Mouse (Mus musculus): ENCODE results near the gene 6820408C15Rik. TPM values are rescaled to one million over a fixed set of nuclear protein-coding genes. Genes with fewer than 3 reads are reported as not detected.
A peak's percentile ranks its signal among the peaks of the same experiment; 100 is the strongest.
"Not testable (repeated sequence)": the region's sequence is repeated elsewhere in the genome, so short reads cannot be mapped to it uniquely, and the experiment has no call there.

Gene 6820408C15Rik
- polyA plus RNA-seq, 1 experiment from 2014 or later = 2.8 TPM

DNA sequence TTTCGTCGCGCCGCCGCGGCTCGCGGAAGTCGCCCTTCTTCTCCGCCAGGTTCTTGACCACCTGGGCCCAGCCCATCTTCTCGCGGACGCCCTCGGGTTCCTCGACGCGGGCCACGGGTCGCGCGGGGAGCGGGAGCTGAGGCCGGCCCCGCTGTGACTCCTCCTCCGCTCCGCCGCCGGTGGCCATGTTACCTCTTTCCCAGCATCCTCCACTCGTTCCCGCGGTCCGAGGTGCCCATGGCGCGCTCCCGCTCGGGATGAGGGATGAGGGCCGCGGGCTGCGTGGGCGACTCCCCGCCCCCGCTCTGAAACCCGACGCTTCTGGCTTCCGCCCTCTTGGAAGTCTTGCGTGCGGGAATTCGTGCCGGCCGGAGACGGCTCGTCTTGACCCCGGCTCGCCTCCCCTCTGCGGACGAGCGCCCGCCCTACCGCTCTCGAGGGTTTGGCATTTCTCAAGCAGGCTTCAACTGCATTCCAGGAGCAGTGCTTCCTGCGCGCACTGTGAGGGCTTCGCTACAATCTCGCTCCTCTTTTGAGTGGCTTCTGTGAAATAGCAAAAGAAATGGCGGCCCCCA is 709 bp upstream of the 6820408C15Rik start, which contains the start of gene Zcchc3:
Gene Zcchc3, minus strand, starts transcription at position 437 of the 575 bp plus-strand sequence.
- H3K27me3 ChIP-seq (replicated peaks; ENCODE audit: control insufficient read depth, insufficient read depth, low read length) = no peaks in the 10 kb centered on the region
- H3K4me3 ChIP-seq (ENCODE audit: low read depth, low read length) = peak within 1 kb of the TSS; percentile 94
- peak; percentile 83 for ATAC-seq
- H3K36me3 ChIP-seq (ENCODE audit: control insufficient read depth, insufficient read depth, low read length) = no peaks in the 10 kb centered on the region
- H3K27ac ChIP-seq (ENCODE audit: low read depth, low read length) = peak within 1 kb of the TSS; percentile 94
- peaks cover 20% of the 10 kb centered on the region for H3K4me1 ChIP-seq (ENCODE audit: control insufficient read depth, insufficient read depth, low read length)
- H3K9ac ChIP-seq (ENCODE audit: low read length) = peak within 1 kb of the TSS; percentile 99
- DNase-seq (ENCODE audit: low spot score) = peak; percentile 91
- no peaks in the 10 kb centered on the region for H3K9me3 ChIP-seq (replicated peaks; ENCODE audit: control insufficient read depth, low read length)
- WGBS = under 1% methylated on average over 53 of the region's 65 CpGs
- peak within 1 kb of the TSS; percentile 86 for H3K4me2 ChIP-seq (ENCODE audit: low read length)

DNA sequence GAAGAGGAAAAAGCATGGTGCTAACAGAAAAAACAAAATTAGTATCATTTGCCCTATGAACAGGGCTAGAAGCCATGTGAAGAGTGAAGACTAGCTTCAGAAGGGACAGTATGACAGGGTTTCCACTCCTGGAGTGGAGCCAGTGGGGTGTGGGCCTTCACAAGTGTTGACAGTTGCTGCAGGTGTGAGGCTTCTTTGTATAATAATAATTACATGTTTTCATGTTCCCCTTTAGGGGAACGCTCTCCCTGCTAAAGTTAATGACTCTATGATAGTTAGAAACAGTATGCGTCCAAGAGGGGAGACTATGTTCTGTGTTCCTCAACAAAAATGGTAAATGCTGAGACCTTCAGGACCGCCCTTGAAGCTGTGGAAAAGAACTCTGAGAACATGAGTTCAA is 399 bp downstream of the 6820408C15Rik start:
- ATAC-seq = no peak
- Histone ChIP-seq H3K9me3 (replicated peaks; ENCODE audit: control insufficient read depth, low read length) (no peaks in the 10 kb centered on the region), H3K36me3 (ENCODE audit: control insufficient read depth, insufficient read depth, low read length) (no peaks in the 10 kb centered on the region), H3K4me3 (ENCODE audit: low read depth, low read length) (no peak overlapping the region), H3K27me3 (replicated peaks; ENCODE audit: control insufficient read depth, insufficient read depth, low read length) (no peaks in the 10 kb centered on the region), H3K9ac (ENCODE audit: low read length) (no peak overlapping the region), H3K4me2 (ENCODE audit: low read length) (peak overlapping the region; percentile 86), H3K27ac (ENCODE audit: low read depth, low read length) (no peak overlapping the region), H3K4me1 (ENCODE audit: control insufficient read depth, insufficient read depth, low read length) (peaks cover 11% of the 10 kb centered on the region)
- no peak for DNase-seq (ENCODE audit: low spot score)
- 95% methylated on average over 3 of the region's 3 CpGs for WGBS

DNA sequence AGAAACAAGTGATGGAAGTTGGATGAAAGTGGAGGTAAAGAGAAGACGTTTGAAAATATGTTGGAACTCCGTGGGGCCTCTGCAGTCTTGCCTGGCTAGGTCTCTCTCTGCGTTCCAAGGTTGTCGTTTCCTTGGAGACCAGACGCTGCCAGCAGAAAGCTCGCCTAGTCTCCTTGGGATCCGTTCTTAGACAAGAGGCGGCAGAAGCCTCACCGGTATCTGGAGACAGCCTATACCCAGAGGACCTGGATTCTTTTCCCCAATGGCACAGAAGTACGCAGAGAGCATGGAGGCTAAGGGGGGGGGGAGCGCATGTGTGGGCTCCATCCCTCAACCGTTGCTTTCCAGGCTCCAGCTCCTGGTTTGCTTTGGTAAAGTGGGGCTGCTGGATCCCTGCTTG is 12.1 kb downstream of the 6820408C15Rik start:
- Histone ChIP-seq H3K4me3 (ENCODE audit: low read depth, low read length) (no peak overlapping the region), H3K27me3 (replicated peaks; ENCODE audit: control insufficient read depth, insufficient read depth, low read length) (no peaks in the 10 kb centered on the region), H3K36me3 (ENCODE audit: control insufficient read depth, insufficient read depth, low read length) (no peaks in the 10 kb centered on the region), H3K9me3 (replicated peaks; ENCODE audit: control insufficient read depth, low read length) (no peaks in the 10 kb centered on the region), H3K4me1 (ENCODE audit: control insufficient read depth, insufficient read depth, low read length) (no peaks in the 10 kb centered on the region), H3K4me2 (ENCODE audit: low read length) (peak overlapping the region; percentile 27; the same call in 1 of the 2 replicates), H3K27ac (ENCODE audit: low read depth, low read length) (no peak overlapping the region), H3K9ac (ENCODE audit: low read length) (peak overlapping the region; percentile 22; the same call in 1 of the 2 replicates)
- 3% methylated on average over 12 of the region's 12 CpGs for WGBS
- DNase-seq (ENCODE audit: low spot score) (peak; percentile 70), ATAC-seq (peak; percentile 32; the same call in 1 of the 2 replicates)

DNA sequence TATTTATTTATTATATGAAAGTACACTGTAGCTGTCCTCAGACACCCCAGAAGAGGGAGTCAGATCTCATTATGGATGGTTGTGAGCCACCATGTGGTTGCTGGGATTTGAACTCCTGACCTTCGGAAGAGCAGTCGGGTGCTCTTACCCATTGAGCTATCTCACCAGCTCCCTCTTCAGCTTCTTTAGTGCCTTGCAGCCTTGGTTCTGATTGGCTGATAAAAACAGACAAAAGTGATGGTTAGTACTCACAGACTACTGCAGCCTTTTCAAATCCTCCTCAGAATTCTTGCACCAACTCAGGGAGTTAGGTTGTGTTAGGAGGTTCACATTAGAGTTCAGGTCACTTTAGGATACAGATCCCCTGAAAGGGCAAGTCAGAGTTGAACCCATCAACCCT is 13.1 kb downstream of the 6820408C15Rik start:
- not testable (repeated sequence) for H3K27ac ChIP-seq (ENCODE audit: low read depth, low read length); H3K4me3 ChIP-seq (ENCODE audit: low read depth, low read length); H3K9ac ChIP-seq (ENCODE audit: low read length); DNase-seq (ENCODE audit: low spot score); H3K27me3 ChIP-seq (replicated peaks; ENCODE audit: control insufficient read depth, insufficient read depth, low read length); H3K36me3 ChIP-seq (ENCODE audit: control insufficient read depth, insufficient read depth, low read length); H3K4me2 ChIP-seq (ENCODE audit: low read length); H3K9me3 ChIP-seq (replicated peaks; ENCODE audit: control insufficient read depth, low read length); ATAC-seq; H3K4me1 ChIP-seq (ENCODE audit: control insufficient read depth, insufficient read depth, low read length)
- 83% methylated on average over 2 of the region's 2 CpGs for WGBS

DNA sequence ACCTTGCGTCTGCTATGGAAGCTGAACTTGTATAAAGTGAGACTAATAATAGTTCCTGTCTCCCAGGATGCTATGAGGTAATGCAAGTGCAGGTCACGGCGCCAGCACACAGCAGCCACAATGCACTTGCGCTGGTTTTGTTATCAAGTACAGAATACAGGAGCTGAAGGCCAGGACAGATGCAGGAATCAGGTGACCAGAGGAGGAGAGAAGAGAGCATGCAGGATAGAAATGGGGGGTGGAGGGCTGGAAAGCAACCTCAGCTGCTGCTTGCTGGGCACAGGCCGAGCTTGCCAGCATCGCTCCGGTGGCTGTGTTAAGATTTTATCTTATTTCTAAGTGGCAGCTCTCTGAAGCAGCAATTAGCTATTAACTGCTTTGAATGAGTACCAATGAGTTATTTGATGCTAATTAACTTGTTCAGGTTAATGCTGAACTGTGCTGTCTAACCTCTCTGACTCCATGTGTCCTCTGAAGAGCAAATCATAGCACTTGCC is 21.1 kb downstream of the 6820408C15Rik start:
- DNase-seq (ENCODE audit: low spot score) = no peak
- 54% methylated on average over 7 of the region's 7 CpGs for WGBS

DNA sequence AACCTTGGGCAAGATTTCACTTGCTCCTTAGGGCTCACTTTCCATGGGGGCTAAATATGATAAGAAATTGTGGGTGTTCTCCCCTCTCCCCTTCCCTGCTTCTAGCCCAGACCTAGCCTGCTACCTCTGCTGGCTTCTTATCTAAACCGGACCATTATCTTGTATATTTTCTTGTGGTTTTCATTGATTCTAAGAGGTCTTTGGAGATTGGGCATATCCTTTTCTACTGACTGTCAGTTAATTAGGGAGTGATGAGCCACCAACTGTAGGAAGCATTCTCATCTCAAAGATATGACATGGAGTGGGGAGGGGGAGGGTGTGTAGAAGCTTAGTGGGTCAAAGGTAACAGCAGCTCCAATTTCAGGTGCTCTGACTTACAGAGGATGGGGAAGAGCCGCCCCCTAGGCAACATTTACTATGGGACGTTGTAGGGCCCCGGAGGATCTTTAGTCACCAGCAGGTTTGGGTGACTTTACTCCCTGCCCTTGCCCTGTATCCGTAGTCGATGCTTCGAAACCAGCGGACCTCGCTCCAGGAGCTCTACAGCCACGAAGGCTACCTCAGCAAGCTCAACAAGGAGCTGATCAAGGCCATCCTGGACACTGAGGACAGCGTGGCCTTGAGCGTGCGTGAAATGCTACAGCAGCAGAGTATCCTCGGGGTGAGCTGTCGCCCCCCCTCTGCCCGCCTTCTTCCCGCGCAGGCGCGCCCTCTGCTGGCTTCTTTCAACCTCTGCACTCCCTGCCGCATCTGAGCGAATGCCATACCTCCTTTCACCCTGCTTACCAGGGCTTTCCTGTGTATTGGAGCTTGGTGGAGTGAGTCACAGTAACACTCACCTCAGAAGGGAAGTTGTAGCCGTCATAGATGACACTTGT is 21.8 kb downstream of the 6820408C15Rik start:
- peak overlapping the region; percentile 60 for H3K4me2 ChIP-seq (ENCODE audit: low read length)
- peak overlapping the region; percentile 33; the same call in 1 of the 2 replicates for H3K27ac ChIP-seq (ENCODE audit: low read depth, low read length)
- no peaks in the 10 kb centered on the region for H3K36me3 ChIP-seq (ENCODE audit: control insufficient read depth, insufficient read depth, low read length)
- H3K27me3 ChIP-seq (replicated peaks; ENCODE audit: control insufficient read depth, insufficient read depth, low read length) = no peaks in the 10 kb centered on the region
- DNase-seq (ENCODE audit: low spot score) (peak; percentile 83), ATAC-seq (peak; percentile 87)
- peak overlapping the region; percentile 65 for H3K9ac ChIP-seq (ENCODE audit: low read length)
- peaks cover 4% of the 10 kb centered on the region; the same call in 1 of the 2 replicates for H3K4me1 ChIP-seq (ENCODE audit: control insufficient read depth, insufficient read depth, low read length)
- 4% methylated on average over 23 of the region's 23 CpGs for WGBS
- no peaks in the 10 kb centered on the region for H3K9me3 ChIP-seq (replicated peaks; ENCODE audit: control insufficient read depth, low read length)
- H3K4me3 ChIP-seq (ENCODE audit: low read depth, low read length) = peak overlapping the region; percentile 26

More for the DNA sequence above, 21.1 kb downstream of the 6820408C15Rik start:
- no peak for ATAC-seq
- no peaks in the 10 kb centered on the region for H3K9me3 ChIP-seq (replicated peaks; ENCODE audit: control insufficient read depth, low read length)
- H3K4me2 ChIP-seq (ENCODE audit: low read length) = no peak overlapping the region
- H3K27me3 ChIP-seq (replicated peaks; ENCODE audit: control insufficient read depth, insufficient read depth, low read length) = no peaks in the 10 kb centered on the region
- 0 out of 2 replicates have a peak overlapping the region, but pooled peaks have one; percentile 13 for H3K9ac ChIP-seq (ENCODE audit: low read length)
- H3K36me3 ChIP-seq (ENCODE audit: control insufficient read depth, insufficient read depth, low read length) = no peaks in the 10 kb centered on the region
- no peak overlapping the region for H3K27ac ChIP-seq (ENCODE audit: low read depth, low read length)
- H3K4me3 ChIP-seq (ENCODE audit: low read depth, low read length) = no peak overlapping the region
- peaks cover 4% of the 10 kb centered on the region; the same call in 1 of the 2 replicates for H3K4me1 ChIP-seq (ENCODE audit: control insufficient read depth, insufficient read depth, low read length)

DNA sequence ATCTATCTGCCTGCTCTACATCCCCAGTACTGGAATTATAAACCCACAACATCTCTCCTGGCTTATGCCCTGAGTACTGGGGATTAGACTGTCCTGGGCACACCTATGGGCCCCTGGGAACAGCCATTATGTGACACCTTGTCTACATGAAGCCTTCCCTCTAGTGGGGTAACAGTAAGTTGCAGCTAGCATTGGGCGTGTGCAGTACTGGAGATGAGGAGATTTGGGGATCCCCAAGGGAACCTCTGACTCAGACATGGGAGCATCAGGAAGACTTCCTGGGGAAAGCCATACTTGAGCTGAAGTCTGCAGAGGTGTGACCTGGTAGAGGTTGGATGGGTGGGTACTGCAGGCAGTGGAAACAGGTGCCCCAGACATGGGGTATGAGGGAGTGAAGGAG is 23.6 kb downstream of the 6820408C15Rik start:
- Histone ChIP-seq H3K4me3 (ENCODE audit: low read depth, low read length) (no peak overlapping the region), H3K36me3 (ENCODE audit: control insufficient read depth, insufficient read depth, low read length) (no peaks in the 10 kb centered on the region), H3K9ac (ENCODE audit: low read length) (no peak overlapping the region), H3K27ac (ENCODE audit: low read depth, low read length) (no peak overlapping the region), H3K4me1 (ENCODE audit: control insufficient read depth, insufficient read depth, low read length) (peaks cover 4% of the 10 kb centered on the region; the same call in 1 of the 2 replicates), H3K9me3 (replicated peaks; ENCODE audit: control insufficient read depth, low read length) (no peaks in the 10 kb centered on the region), H3K4me2 (ENCODE audit: low read length) (no peak overlapping the region), H3K27me3 (replicated peaks; ENCODE audit: control insufficient read depth, insufficient read depth, low read length) (no peaks in the 10 kb centered on the region)
- WGBS = 61% methylated on average over 1 of the region's 1 CpGs
- no peak for ATAC-seq
- no peak for DNase-seq (ENCODE audit: low spot score)

DNA sequence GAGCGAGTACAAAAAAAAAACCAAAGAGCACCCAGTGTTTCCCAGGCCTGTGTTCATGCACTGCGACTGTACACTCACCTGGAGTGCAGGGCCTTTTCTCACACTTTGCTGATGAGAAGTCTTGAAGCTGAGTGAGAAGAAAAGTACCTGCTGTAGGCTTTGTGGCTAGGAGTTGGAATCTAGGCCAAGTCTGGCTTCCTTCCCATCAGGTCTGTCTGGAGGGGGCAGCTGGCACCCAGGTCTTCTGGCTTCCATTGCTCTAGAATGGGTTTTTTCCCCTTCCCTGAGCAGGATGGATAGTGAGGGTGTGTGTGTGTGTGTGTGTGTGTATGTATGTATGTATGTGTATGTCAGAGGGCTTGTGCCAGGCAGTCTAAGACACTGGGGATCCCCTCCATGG is 24.4 kb downstream of the 6820408C15Rik start:
- Histone ChIP-seq H3K27me3 (replicated peaks; ENCODE audit: control insufficient read depth, insufficient read depth, low read length) (no peaks in the 10 kb centered on the region), H3K4me3 (ENCODE audit: low read depth, low read length) (no peak overlapping the region), H3K4me2 (ENCODE audit: low read length) (no peak overlapping the region), H3K9me3 (replicated peaks; ENCODE audit: control insufficient read depth, low read length) (no peaks in the 10 kb centered on the region), H3K4me1 (ENCODE audit: control insufficient read depth, insufficient read depth, low read length) (peaks cover 4% of the 10 kb centered on the region; the same call in 1 of the 2 replicates), H3K36me3 (ENCODE audit: control insufficient read depth, insufficient read depth, low read length) (no peaks in the 10 kb centered on the region), H3K9ac (ENCODE audit: low read length) (no peak overlapping the region), H3K27ac (ENCODE audit: low read depth, low read length) (no peak overlapping the region)
- ATAC-seq (no peak), DNase-seq (ENCODE audit: low spot score) (no peak)
- 87% methylated on average over 2 of the region's 2 CpGs for WGBS
